Mouse (Mus musculus) CD4-positive naive resting alpha-beta T cell, adult 57 days (primary cell): ENCODE measurements around the gene Teddm2. TPM values are rescaled to one million over a fixed set of nuclear protein-coding genes. Genes with fewer than 3 reads are reported as not detected.

Experiments used
- total RNA-seq: library from RNA; stranded (reverse); gene quantifications from one replicate; pipeline ENCODE4 v1.2.4, GENCODE M21; 2023

The Teddm2 gene
- total RNA-seq = 1.8 TPM

GRCm38 (mm10) chr1:153899731-153900380 is at the start of gene Teddm2, which contains the start of gene Glul:
Teddm2 (minus strand) TSS chr1:153900228.
Glul (plus strand) TSS chr1:153899944.

GRCm38 (mm10) chr1:153891442-153891841 is 8.6 kb downstream of the Teddm2 start, which contains the start of gene Teddm1a:
Teddm1a (plus strand) TSS chr1:153891742.

GRCm38 (mm10) chr1:153874045-153874444 is 26.0 kb downstream of the Teddm2 start, which contains the start of gene Teddm1b:
Teddm1b (plus strand) TSS chr1:153874345.

GRCm38 (mm10) chr1:153844042-153844441 is 56.0 kb downstream of the Teddm2 start, which contains the start of gene Rgsl1:
Rgsl1 (minus strand) TSS chr1:153844142.

Other genes starting within 250 kb of the Teddm2 start
- gene Rgs8, start 247.2 kb downstream of the Teddm2 start, total RNA-seq = not detected
- gene Rgs16, start 159.9 kb downstream of the Teddm2 start, total RNA-seq = 8.5 TPM
- 29.7 TPM for gene Rnasel, start 150.8 kb downstream of the Teddm2 start, total RNA-seq
- gene Rgsl1, start 56.1 kb downstream of the Teddm2 start, total RNA-seq = not detected
- gene Teddm1b, start 25.9 kb downstream of the Teddm2 start, total RNA-seq = not detected
- gene Teddm1a, start 8.5 kb downstream of the Teddm2 start, total RNA-seq = not detected
- gene Glul, start 284 bp downstream of the Teddm2 start, total RNA-seq = 118 TPM